Mouse (Mus musculus) NIH3T3 (cell line): ENCODE data around the gene 4931414P19Rik.
"Not testable (repeated sequence)": the region's sequence is repeated elsewhere in the genome, so short reads cannot be mapped to it uniquely, and the experiment has no call there.

Experiments used
- DNase-seq: peaks from one replicate; pipeline ENCODE4 v3.0.0-alpha.2; 2012; ENCODE audit warnings: low read depth

The 4931414P19Rik gene

DNA sequence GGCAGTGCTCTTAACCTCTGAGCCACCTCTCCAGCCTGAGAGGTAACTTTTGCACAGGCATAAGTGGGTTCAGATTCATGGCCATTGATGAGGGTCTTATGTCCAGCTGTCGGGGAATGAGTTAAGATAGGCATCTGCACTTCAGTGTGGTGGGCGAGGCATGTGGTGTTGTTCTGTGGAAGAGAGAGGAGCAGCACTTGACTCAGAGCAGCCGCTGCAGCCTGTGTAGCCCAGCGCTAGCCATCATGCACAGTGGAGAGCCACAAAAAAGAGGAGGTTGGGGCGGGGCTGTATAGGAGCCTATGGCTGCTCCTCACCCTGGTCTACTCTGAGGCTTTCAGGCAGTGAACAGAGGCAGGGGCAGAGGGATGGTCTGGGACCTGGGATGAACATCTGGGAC lies 22.3 kb upstream of the 4931414P19Rik start:
- no peak for DNase-seq

GRCm38 (mm10) chr14:54624976-54625375 lies 19.2 kb upstream of the 4931414P19Rik start:
- no peak for DNase-seq

DNA sequence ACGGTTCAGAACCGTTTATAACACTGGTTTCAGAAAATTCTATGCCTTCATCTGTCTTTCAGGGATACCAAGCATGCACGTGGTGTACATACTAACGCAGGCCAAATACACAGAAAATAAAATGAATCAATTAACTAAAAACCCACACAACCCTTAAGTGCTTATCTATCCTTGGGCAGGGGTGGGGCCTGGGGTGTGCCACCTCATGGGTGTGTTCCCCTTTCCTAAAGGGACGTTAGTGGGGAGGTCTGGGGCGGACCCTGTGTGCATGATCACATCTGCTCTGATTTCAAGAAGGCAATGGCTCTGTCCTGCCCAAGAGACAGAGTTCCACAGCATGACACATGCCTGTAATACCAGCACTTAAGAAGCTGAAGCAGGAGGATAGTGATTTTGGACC lies 17.5 kb upstream of the 4931414P19Rik start:
- DNase-seq: no peak

- DNase-seq: no peak
Observed at GRCm38 (mm10) chr14:54621133-54621532, 15.3 kb upstream of the 4931414P19Rik start, which contains the start of gene Psmb11. TSS of gene Psmb11 (plus strand) at chr14:54621433.

GRCm38 (mm10) chr14:54617897-54618365 lies 12.1 kb upstream of the 4931414P19Rik start, which contains the start of gene Psmb5:
TSS of gene Psmb5 (minus strand) at chr14:54618022.
- DNase-seq: peak; percentile 92

- peak; percentile 49 for DNase-seq
Observed at GRCm38 (mm10) chr14:54617152-54617896, 11.5 kb upstream of the 4931414P19Rik start.

DNA sequence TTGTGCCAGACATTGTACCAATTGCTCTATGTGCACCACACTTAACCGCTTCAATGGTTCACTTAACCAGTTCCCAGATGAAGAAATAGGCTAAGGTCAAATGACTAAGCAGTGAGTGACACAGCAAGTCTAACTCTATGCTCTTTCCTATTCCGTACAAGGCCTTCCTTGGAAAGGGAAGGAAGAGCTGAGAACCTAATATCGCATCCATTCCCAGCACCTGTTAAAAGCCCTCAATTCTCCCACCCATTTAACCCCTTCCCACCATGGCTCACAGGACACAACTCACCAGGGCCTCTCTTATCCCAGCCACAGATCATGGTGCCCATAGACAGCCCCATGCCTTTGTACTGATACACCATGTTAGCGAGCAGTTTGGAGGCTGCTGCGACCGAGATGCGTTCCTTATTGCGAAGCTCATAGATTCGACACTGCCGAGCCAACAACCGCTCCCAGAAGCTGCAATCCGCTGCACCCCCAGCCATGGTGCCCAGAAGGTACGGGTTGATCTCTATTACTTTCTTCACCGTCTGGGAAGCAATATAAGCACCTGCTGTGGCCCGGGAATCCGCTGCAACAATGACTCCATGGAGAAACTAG lies 10.5 kb upstream of the 4931414P19Rik start:
- peak; percentile 16 for DNase-seq

DNA sequence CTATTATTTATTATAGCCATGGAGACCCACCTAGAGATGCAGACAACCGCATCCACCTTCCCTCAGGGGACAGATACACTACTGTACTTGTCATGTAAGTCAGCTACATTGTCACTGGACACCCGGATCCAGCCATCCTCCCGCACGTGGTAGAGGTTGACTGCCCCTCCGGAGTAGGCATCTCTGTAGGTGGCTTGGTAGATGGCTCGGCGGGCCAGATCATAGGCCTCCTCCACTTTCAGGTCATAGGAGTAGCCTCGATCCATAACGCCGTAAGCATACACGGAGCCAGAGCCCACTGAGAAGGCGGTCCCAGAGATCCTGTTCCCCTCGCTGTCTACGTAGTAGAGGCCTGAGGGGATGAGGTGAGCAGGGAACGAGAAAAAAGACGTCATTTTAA lies 8.3 kb upstream of the 4931414P19Rik start:
- not testable (repeated sequence) for DNase-seq

DNA sequence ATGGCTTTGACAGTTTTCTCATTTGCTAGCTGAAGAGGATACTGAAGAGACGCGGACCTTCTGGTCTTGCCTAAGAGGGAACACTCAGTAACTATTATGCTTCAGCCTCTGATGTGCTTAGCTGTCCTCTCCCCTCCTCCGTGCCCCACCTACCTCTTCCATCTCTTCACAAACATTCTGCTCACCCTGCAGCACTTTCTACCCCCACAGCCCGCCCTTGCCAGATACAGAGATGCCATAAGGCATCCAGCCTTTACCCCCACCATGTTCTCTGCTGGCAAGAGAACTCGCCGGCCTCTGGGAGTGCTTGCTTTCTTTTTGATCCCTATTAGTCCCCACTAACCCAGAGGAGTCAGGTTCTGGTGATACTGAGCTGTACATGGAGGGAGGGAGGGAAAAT lies 4.9 kb upstream of the 4931414P19Rik start:
- no peak for DNase-seq

GRCm38 (mm10) chr14:54609962-54610361 lies 4.2 kb upstream of the 4931414P19Rik start:
- DNase-seq: peak; percentile 68

GRCm38 (mm10) chr14:54609245-54609644 lies 3.5 kb upstream of the 4931414P19Rik start:
- peak; percentile 17 for DNase-seq

GRCm38 (mm10) chr14:54607226-54607625 lies 1.4 kb upstream of the 4931414P19Rik start:
- no peak for DNase-seq

- no peak for DNase-seq
Observed at GRCm38 (mm10) chr14:54603686-54604085, 2.1 kb downstream of the 4931414P19Rik start.

GRCm38 (mm10) chr14:54603038-54603654 lies 2.6 kb downstream of the 4931414P19Rik start:
- DNase-seq: peak; percentile 97

- DNase-seq: no peak
Observed at GRCm38 (mm10) chr14:54602613-54603012, 3.2 kb downstream of the 4931414P19Rik start.

DNA sequence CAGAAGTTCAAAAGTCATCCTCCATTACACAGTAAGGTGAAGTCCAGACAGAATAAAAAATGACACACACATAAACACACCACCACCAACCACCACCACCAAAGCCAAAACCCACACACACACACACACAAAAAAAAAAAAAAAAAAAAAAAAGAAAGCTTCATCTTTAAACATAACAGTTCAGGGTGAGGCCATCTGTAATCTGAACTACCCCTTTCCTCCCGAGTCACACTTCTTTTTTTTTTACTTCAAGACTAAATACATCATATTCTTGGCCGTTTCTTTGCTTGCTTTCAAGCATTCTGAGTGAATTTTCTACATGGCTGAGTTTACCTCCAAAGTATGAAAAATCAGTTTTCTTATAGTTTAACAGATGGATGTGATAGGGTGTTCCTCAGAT lies 4.2 kb downstream of the 4931414P19Rik start:
- DNase-seq: no peak

- DNase-seq: no peak
Observed at GRCm38 (mm10) chr14:54597084-54597483, 8.7 kb downstream of the 4931414P19Rik start.

- DNase-seq: no peak
Observed at GRCm38 (mm10) chr14:54594631-54595414, 11.0 kb downstream of the 4931414P19Rik start.

- no peak for DNase-seq
Observed at GRCm38 (mm10) chr14:54594055-54594454, 11.7 kb downstream of the 4931414P19Rik start.

DNA sequence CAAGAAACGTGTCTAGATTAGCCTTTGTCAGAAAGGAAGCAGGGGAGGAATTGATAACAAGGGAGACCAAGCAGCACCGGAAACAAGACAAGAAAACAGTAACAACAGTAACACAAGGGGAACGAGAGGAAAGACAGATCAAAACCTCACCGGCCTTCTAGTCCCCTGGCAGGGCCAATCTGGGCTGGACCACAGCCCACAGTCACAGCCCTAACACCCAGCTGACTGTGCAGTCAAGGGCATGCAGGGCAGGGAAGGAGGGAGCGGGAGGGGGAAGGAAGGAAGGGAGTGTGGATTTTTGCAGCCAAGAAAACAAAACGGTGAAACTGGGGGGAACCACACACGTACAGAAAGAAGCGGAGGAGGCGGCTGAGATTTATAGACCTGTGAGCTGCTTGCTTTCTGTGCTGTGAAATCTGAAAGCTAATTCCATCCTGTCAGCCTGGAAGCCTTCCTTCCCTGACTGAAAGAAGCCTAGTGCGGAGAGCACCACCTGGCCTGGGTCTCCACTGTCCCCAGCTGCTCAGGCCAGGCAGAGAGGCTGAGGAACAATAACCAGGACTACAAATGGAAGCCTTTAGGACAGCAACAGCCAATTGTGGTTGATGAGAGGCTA lies 13.4 kb downstream of the 4931414P19Rik start:
- no peak for DNase-seq

- no peak for DNase-seq
Observed at GRCm38 (mm10) chr14:54591056-54591455, 14.7 kb downstream of the 4931414P19Rik start.
